Mouse (Mus musculus) stomach, embryonic 16.5 days (tissue): ENCODE measurements around the gene Unc13a. TPM values are rescaled to one million over a fixed set of nuclear protein-coding genes. Genes with fewer than 3 reads are reported as not detected.

Source experiments
- ATAC-seq: fragments of 200-750 bp; cut with Nextera tagmentation; 2 replicates; pipeline ENCODE4 v1.8.0; 2017; ENCODE audit warnings: moderate number of reproducible peaks, moderate TSS enrichment; ENCODE audit not compliant: insufficient read depth, low FRiP score
- H3K27ac ChIP-seq: fragments of 300-500 bp; sonication (generic); 2 replicates; pipeline ENCODE4 v1.5.1; 2014; ENCODE audit warnings: low read length
- H3K27me3 ChIP-seq: fragments of 300-500 bp; sonication (generic); 2 replicates; pipeline ENCODE4 v1.6.1; 2014; ENCODE audit warnings: low read length, control low read depth, mixed read lengths; ENCODE audit not compliant: control insufficient read depth, insufficient read depth
- H3K36me3 ChIP-seq: fragments of 300-500 bp; sonication (generic); 2 replicates; pipeline ENCODE4 v1.6.1; 2014; ENCODE audit warnings: low read length; ENCODE audit not compliant: control insufficient read depth, insufficient read depth
- H3K4me1 ChIP-seq: fragments of 300-500 bp; sonication (generic); 2 replicates; pipeline ENCODE4 v1.6.1; 2014; ENCODE audit warnings: low read length, control low read depth, mixed read lengths; ENCODE audit not compliant: control insufficient read depth, insufficient read depth
- H3K4me2 ChIP-seq: fragments of 300-500 bp; sonication (generic); 2 replicates; pipeline ENCODE4 v1.6.1; 2014; ENCODE audit warnings: low read depth, low read length, mixed read lengths
- H3K4me3 ChIP-seq: fragments of 300-500 bp; sonication (generic); replicated peaks from 2 replicates; pipeline ENCODE4 v1.5.1; 2014; ENCODE audit warnings: mild to moderate bottlenecking, low read length
- H3K9ac ChIP-seq: fragments of 300-500 bp; sonication (generic); 2 replicates; pipeline ENCODE4 v1.6.1; 2014; ENCODE audit warnings: low read length
- H3K9me3 ChIP-seq: fragments of 300-500 bp; sonication (generic); replicated peaks from 2 replicates; pipeline ENCODE4 v1.6.1; 2016; ENCODE audit warnings: low read length, control low read depth; ENCODE audit not compliant: control insufficient read depth
- WGBS: fragments of 180-500 bp; shearing (Covaris S2); extraction: QIAGEN DNeasy Blood & Tissue Kit; methylation state at CpG from one replicate; pipeline ENCODE4 v1.1.7; 2014; 5-methylcytosine and 5-hydroxymethylcytosine counted together
- polyA plus RNA-seq: library from polyadenylated mRNA; unstranded; fragments of >200 nt; fragmentation: Nextera tagmentation; extraction: Ambion mirVana; gene quantifications from 2 replicates; pipeline ENCODE4 v1.2.1, GENCODE M21; 2015

The Unc13a gene
- polyA plus RNA-seq, 1 experiment from 2014 or later = 1.2 TPM

GRCm38 (mm10) chr8:71633981-71634667, 37.4 kb downstream of the Unc13a start:
- Histone ChIP-seq H3K36me3 (no peaks in the 10 kb centered on the region), H3K4me3 (peak overlapping the region; percentile 14; the same call in 1 of the 2 replicates), H3K9ac (no peak overlapping the region), H3K4me2 (peak overlapping the region; percentile 42), H3K4me1 (no peaks in the 10 kb centered on the region), H3K27me3 (peaks cover 6% of the 10 kb centered on the region; the same call in 1 of the 2 replicates), H3K9me3 (no peaks in the 10 kb centered on the region), H3K27ac (no peak overlapping the region)
- 4% methylated on average over 26 of the region's 26 CpGs for WGBS
- ATAC-seq = no peak; the same call in 1 of the 2 replicates

GRCm38 (mm10) chr8:71633164-71633563, 38.4 kb downstream of the Unc13a start:
- Histone ChIP-seq H3K4me2 (no peak overlapping the region), H3K27ac (no peak overlapping the region), H3K4me3 (no peak overlapping the region), H3K27me3 (peaks cover 6% of the 10 kb centered on the region; the same call in 1 of the 2 replicates), H3K9ac (no peak overlapping the region), H3K9me3 (no peaks in the 10 kb centered on the region), H3K36me3 (no peaks in the 10 kb centered on the region), H3K4me1 (peaks cover 8% of the 10 kb centered on the region)
- 19% methylated on average over 19 of the region's 22 CpGs for WGBS
- ATAC-seq = no peak

- Histone ChIP-seq H3K36me3 (no peaks in the 10 kb centered on the region), H3K4me2 (no peak overlapping the region), H3K27me3 (peaks cover 6% of the 10 kb centered on the region; the same call in 1 of the 2 replicates), H3K4me3 (no peak overlapping the region), H3K9me3 (no peaks in the 10 kb centered on the region), H3K9ac (no peak overlapping the region), H3K27ac (no peak overlapping the region), H3K4me1 (peaks cover 20% of the 10 kb centered on the region)
- ATAC-seq = no peak
- 66% methylated on average over 2 of the region's 2 CpGs for WGBS
Observed at GRCm38 (mm10) chr8:71631897-71632296, 39.7 kb downstream of the Unc13a start.

GRCm38 (mm10) chr8:71630761-71631160, 40.8 kb downstream of the Unc13a start:
- H3K27me3 ChIP-seq = peaks cover 6% of the 10 kb centered on the region; the same call in 1 of the 2 replicates
- H3K4me1 ChIP-seq = peaks cover 20% of the 10 kb centered on the region
- ATAC-seq = no peak
- 73% methylated on average over 6 of the region's 6 CpGs for WGBS
- H3K36me3 ChIP-seq = no peaks in the 10 kb centered on the region
- no peak overlapping the region for H3K9ac ChIP-seq
- no peak overlapping the region for H3K27ac ChIP-seq
- H3K9me3 ChIP-seq = no peaks in the 10 kb centered on the region
- no peak overlapping the region for H3K4me3 ChIP-seq
- no peak overlapping the region for H3K4me2 ChIP-seq

GRCm38 (mm10) chr8:71629781-71630212, 41.8 kb downstream of the Unc13a start:
- H3K36me3 ChIP-seq = no peaks in the 10 kb centered on the region
- H3K4me3 ChIP-seq = peak overlapping the region; percentile 62
- peaks cover 5% of the 10 kb centered on the region; the same call in 1 of the 2 replicates for H3K27me3 ChIP-seq
- no peak overlapping the region for H3K27ac ChIP-seq
- peak overlapping the region; percentile 75 for H3K9ac ChIP-seq
- peak; percentile 18 for ATAC-seq
- peak overlapping the region; percentile 98 for H3K4me2 ChIP-seq
- H3K9me3 ChIP-seq = no peaks in the 10 kb centered on the region
- WGBS = 4% methylated on average over 25 of the region's 25 CpGs
- peaks cover 20% of the 10 kb centered on the region for H3K4me1 ChIP-seq

GRCm38 (mm10) chr8:71629096-71629697, 42.4 kb downstream of the Unc13a start:
- peak; percentile 90 for ATAC-seq
- H3K4me1 ChIP-seq = peaks cover 20% of the 10 kb centered on the region
- H3K27me3 ChIP-seq = peaks cover 4% of the 10 kb centered on the region; the same call in 1 of the 2 replicates
- H3K9ac ChIP-seq = peak overlapping the region; percentile 75
- peak overlapping the region; percentile 98 for H3K4me2 ChIP-seq
- WGBS = under 1% methylated on average over 55 of the region's 55 CpGs
- 0 out of 2 replicates have a peak, but pooled peaks cover 4% of the 10 kb centered on the region for H3K36me3 ChIP-seq
- H3K9me3 ChIP-seq = no peaks in the 10 kb centered on the region
- H3K27ac ChIP-seq = peak overlapping the region; percentile 72
- H3K4me3 ChIP-seq = peak overlapping the region; percentile 62

GRCm38 (mm10) chr8:71628396-71629095, 43.0 kb downstream of the Unc13a start:
- Histone ChIP-seq H3K36me3 (peaks cover 10% of the 10 kb centered on the region), H3K4me3 (peak overlapping the region; percentile 62), H3K9me3 (no peaks in the 10 kb centered on the region), H3K27me3 (no peaks in the 10 kb centered on the region; the same call in 1 of the 2 replicates), H3K27ac (peak overlapping the region; percentile 72), H3K4me1 (peaks cover 20% of the 10 kb centered on the region), H3K4me2 (peak overlapping the region; percentile 98), H3K9ac (peak overlapping the region; percentile 75)
- WGBS = 7% methylated on average over 15 of the region's 16 CpGs
- ATAC-seq = no peak

- Histone ChIP-seq H3K4me2 (peak overlapping the region; percentile 9; the same call in 1 of the 2 replicates), H3K36me3 (peaks cover 21% of the 10 kb centered on the region), H3K9me3 (peaks cover 8% of the 10 kb centered on the region; the same call in 1 of the 2 replicates), H3K27me3 (no peaks in the 10 kb centered on the region; the same call in 1 of the 2 replicates), H3K9ac (0 out of 2 replicates have a peak overlapping the region, but pooled peaks have one; percentile 46), H3K4me3 (no peak overlapping the region), H3K27ac (peak overlapping the region; percentile 72), H3K4me1 (peaks cover 20% of the 10 kb centered on the region)
- 39% methylated on average over 9 of the region's 9 CpGs for WGBS
- ATAC-seq = no peak
Observed at GRCm38 (mm10) chr8:71627265-71628099, 44.1 kb downstream of the Unc13a start.
